In the genomic region with DNA sequence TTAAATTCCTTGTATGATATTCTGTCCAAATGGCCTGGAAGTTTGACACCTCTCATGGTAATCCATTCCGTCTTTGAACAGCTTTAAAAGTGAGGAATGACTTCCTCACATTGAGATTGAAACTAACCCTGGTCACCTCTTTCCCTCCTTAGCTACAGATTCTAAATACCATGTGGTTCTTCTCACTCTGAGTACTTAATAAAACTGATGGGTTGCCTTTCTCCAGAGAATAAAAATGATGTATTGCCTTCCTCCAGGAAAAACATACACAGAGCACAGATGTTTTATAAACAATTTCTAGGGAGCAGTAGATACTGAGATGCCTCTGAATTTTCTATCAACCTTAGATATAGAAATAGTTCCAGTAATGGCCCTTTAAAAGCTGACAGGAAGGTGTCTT, we compare ENCODE assay signal across 25 mouse cellular contexts. TPM values are rescaled to one million over a fixed set of nuclear protein-coding genes. Genes with fewer than 3 reads are reported as not detected.
A peak's percentile ranks its signal among the peaks of the same experiment; 100 is the strongest.
DNase-seq lines count a peak whose midpoint lies in the region; ATAC-seq and TF ChIP-seq lines count a peak whose summit lies in the region.
"Had no signal": no experiment of that assay in that cellular context is flagged by ENCODE, and none has a peak within 500 bp of the region (broad histone marks: within the 10 kb centered on the region; RNA-seq: fewer than 3 reads in every experiment).

No protein-coding gene starts in this region.

- H3K79me2 ChIP-seq in liver, adult 2 months (ENCODE audit: control insufficient read depth, insufficient read depth, low read length): no peaks in the 10 kb centered on the region

- no peaks in the 10 kb centered on the region for H3K36me3 ChIP-seq in intestine, embryonic 14.5 days (ENCODE audit: control insufficient read depth, insufficient read depth, low read length)
- no peaks in the 10 kb centered on the region for H3K36me3 ChIP-seq in intestine, postnatal 0 days (ENCODE audit: control insufficient read depth, insufficient read depth)
- H3K36me3 ChIP-seq in liver, adult 2 months (ENCODE audit: control insufficient read depth, insufficient read depth, low read length): no peaks in the 10 kb centered on the region
- H3K36me3 ChIP-seq in intestine, embryonic 15.5 days: no peaks in the 10 kb centered on the region
- no peaks in the 10 kb centered on the region for H3K36me3 ChIP-seq in liver, postnatal 0 days (replicated peaks; ENCODE audit: insufficient read depth, low read length)
- H3K36me3 ChIP-seq in hindbrain, embryonic 16.5 days (ENCODE audit: control insufficient read depth, insufficient read depth, low read length): no peaks in the 10 kb centered on the region
- H3K36me3 ChIP-seq: embryonic facial prominence, embryonic 10.5 days; forebrain, embryonic 12.5 days; hindbrain, embryonic 12.5 days; midbrain, embryonic 10.5 days had no signal

- H3K4me2 ChIP-seq in intestine, embryonic 14.5 days (ENCODE audit: low read length): no peak overlapping the region
- H3K4me2 ChIP-seq in intestine, postnatal 0 days (replicated peaks; ENCODE audit: low read depth): no peak overlapping the region
- no peak overlapping the region for H3K4me2 ChIP-seq in intestine, embryonic 15.5 days (replicated peaks)
- no peak overlapping the region for H3K4me2 ChIP-seq in liver, postnatal 0 days (ENCODE audit: low read depth, low read length)
- no peak overlapping the region for H3K4me2 ChIP-seq in hindbrain, embryonic 16.5 days (ENCODE audit: low read length)
- H3K4me2 ChIP-seq: forebrain, embryonic 12.5 days; hindbrain, embryonic 12.5 days had no signal

- TF ChIP-seq POLR2A in liver, adult 2 months (IDR thresholded peaks at IDR 0.05; ENCODE audit: extremely low read depth, insufficient read depth, low read length): no peak

- no peak for DNase-seq in intestine, embryonic 14.5 days (ENCODE audit: low spot score)
- DNase-seq in liver, adult 2 months (ENCODE audit: extremely low read depth, low read depth, low spot score): no peak
- no peak for DNase-seq in liver
- DNase-seq in liver, postnatal 0 days: no peak
- no peak for DNase-seq in embryo, embryonic 11 days
- DNase-seq: adrenal gland, postnatal 36 days; B cell, adult 2 months; cerebellum, adult 8-10 months; gastrocnemius, adult 2 months; right cerebral cortex, postnatal 25 days; thymus, postnatal 36 days had no signal

- ATAC-seq in intestine, embryonic 14.5 days (replicated peaks; ENCODE audit: low FRiP score, low TSS enrichment, low read depth): 0 out of 2 replicates have a peak, but pooled peaks have one; percentile 4
- no peak for ATAC-seq in intestine, postnatal 0 days
- ATAC-seq in intestine, embryonic 15.5 days: peak; percentile 44; the same call in 1 of the 2 replicates
- ATAC-seq in liver, postnatal 0 days: no peak
- ATAC-seq in hindbrain, embryonic 16.5 days: no peak
- ATAC-seq: inflammation-experienced regulatory T-cells, adult 6 months had no signal

- no peaks in the 10 kb centered on the region for H3K27me3 ChIP-seq in intestine, embryonic 14.5 days (replicated peaks; ENCODE audit: control insufficient read depth, insufficient read depth, low read length)
- no peaks in the 10 kb centered on the region for H3K27me3 ChIP-seq in intestine, postnatal 0 days (replicated peaks; ENCODE audit: control insufficient read depth, insufficient read depth, low read length)
- no peaks in the 10 kb centered on the region for H3K27me3 ChIP-seq in liver, adult 2 months (ENCODE audit: control insufficient read depth, insufficient read depth, low read length)
- no peaks in the 10 kb centered on the region for H3K27me3 ChIP-seq in intestine, embryonic 15.5 days (replicated peaks)
- H3K27me3 ChIP-seq in liver, postnatal 0 days (ENCODE audit: insufficient read depth, low read length): no peaks in the 10 kb centered on the region
- no peaks in the 10 kb centered on the region for H3K27me3 ChIP-seq in hindbrain, embryonic 16.5 days (replicated peaks; ENCODE audit: control insufficient read depth, insufficient read depth, low read length)
- H3K27me3 ChIP-seq: forebrain, embryonic 12.5 days; hindbrain, embryonic 12.5 days had no signal

- no peak for TF ChIP-seq EP300 in liver, postnatal 0 days (IDR thresholded peaks at IDR 0.05; ENCODE audit: low read depth)

- H3K9me3 ChIP-seq in intestine, embryonic 14.5 days (ENCODE audit: control insufficient read depth, low read length): no peaks in the 10 kb centered on the region
- no peaks in the 10 kb centered on the region; the same call in 1 of the 2 replicates for H3K9me3 ChIP-seq in intestine, postnatal 0 days (ENCODE audit: control insufficient read depth)
- H3K9me3 ChIP-seq in intestine, embryonic 15.5 days: no peaks in the 10 kb centered on the region
- peaks cover 2% of the 10 kb centered on the region for H3K9me3 ChIP-seq in liver, postnatal 0 days (ENCODE audit: low read length)
- H3K9me3 ChIP-seq in hindbrain, embryonic 16.5 days (ENCODE audit: control insufficient read depth, low read length): no peaks in the 10 kb centered on the region
- H3K9me3 ChIP-seq: embryonic facial prominence, embryonic 10.5 days; forebrain, embryonic 12.5 days; hindbrain, embryonic 12.5 days; midbrain, embryonic 10.5 days had no signal

- H3K4me3 ChIP-seq in intestine, embryonic 14.5 days (ENCODE audit: low read depth, low read length): no peak overlapping the region
- no peak overlapping the region for H3K4me3 ChIP-seq in intestine, postnatal 0 days (ENCODE audit: low read depth, low read length)
- no peak overlapping the region for H3K4me3 ChIP-seq in liver, adult 2 months (ENCODE audit: insufficient read depth, low read depth, low read length)
- H3K4me3 ChIP-seq in intestine, embryonic 15.5 days (replicated peaks): no peak overlapping the region
- no peak overlapping the region for H3K4me3 ChIP-seq in liver, postnatal 0 days (ENCODE audit: low read depth, low read length)
- H3K4me3 ChIP-seq in hindbrain, embryonic 16.5 days (ENCODE audit: low read length): no peak overlapping the region
- H3K4me3 ChIP-seq: embryonic facial prominence, embryonic 10.5 days; forebrain, embryonic 12.5 days; gastrocnemius, adult 2 months; hindbrain, embryonic 12.5 days; midbrain, embryonic 10.5 days had no signal

- H3K9ac ChIP-seq in intestine, embryonic 14.5 days (ENCODE audit: low read length): no peak overlapping the region
- H3K9ac ChIP-seq in intestine, postnatal 0 days (ENCODE audit: low read depth, low read length): no peak overlapping the region
- H3K9ac ChIP-seq in liver, adult 2 months (ENCODE audit: low read depth, low read length): no peak overlapping the region
- H3K9ac ChIP-seq in intestine, embryonic 15.5 days: no peak overlapping the region
- H3K9ac ChIP-seq in liver, postnatal 0 days (replicated peaks): no peak overlapping the region
- H3K9ac ChIP-seq in hindbrain, embryonic 16.5 days (ENCODE audit: low read depth, low read length): no peak overlapping the region
- H3K9ac ChIP-seq: forebrain, embryonic 12.5 days; hindbrain, embryonic 12.5 days had no signal

- H3K27ac ChIP-seq in intestine, embryonic 14.5 days (ENCODE audit: low read depth): peak overlapping the region; percentile 76
- H3K27ac ChIP-seq in intestine, postnatal 0 days (ENCODE audit: low read depth, low read length): no peak overlapping the region
- peak overlapping the region; percentile 63; the same call in 1 of the 2 replicates for H3K27ac ChIP-seq in liver, adult 2 months (replicated peaks; ENCODE audit: insufficient read depth, low read depth, low read length)
- peak overlapping the region; percentile 42; the same call in 1 of the 2 replicates for H3K27ac ChIP-seq in intestine, embryonic 15.5 days
- H3K27ac ChIP-seq in liver, postnatal 0 days (ENCODE audit: low read depth): peak overlapping the region; percentile 56
- H3K27ac ChIP-seq in hindbrain, embryonic 16.5 days (ENCODE audit: low read depth, low read length): no peak overlapping the region
- H3K27ac ChIP-seq: embryonic facial prominence, embryonic 10.5 days; forebrain, embryonic 12.5 days; hindbrain, embryonic 12.5 days; midbrain, embryonic 10.5 days had no signal

- no peak for TF ChIP-seq CTCF in intestine, postnatal 0 days (IDR thresholded peaks at IDR 0.05; ENCODE audit: low read depth)
- no peak for TF ChIP-seq CTCF in liver, adult 2 months (IDR thresholded peaks at IDR 0.05; ENCODE audit: low read depth, low read length)
- TF ChIP-seq CTCF in liver, postnatal 0 days (IDR thresholded peaks at IDR 0.05; ENCODE audit: low read depth): no peak

- 28% methylated on average over 1 of the region's 1 CpGs for WGBS in intestine, embryonic 14.5 days
- WGBS in intestine, postnatal 0 days: 69% methylated on average over 1 of the region's 1 CpGs
- WGBS in liver, adult 2 months: 81% methylated on average over 1 of the region's 1 CpGs
- WGBS in intestine, embryonic 15.5 days: 45% methylated on average over 1 of the region's 1 CpGs
- 75% methylated on average over 1 of the region's 1 CpGs for WGBS in liver, postnatal 0 days (ENCODE audit: insufficient replicate concordance)
- 74% methylated on average over 1 of the region's 1 CpGs for WGBS in hindbrain, embryonic 16.5 days

- H3K4me1 ChIP-seq in intestine, embryonic 14.5 days (replicated peaks; ENCODE audit: control insufficient read depth, insufficient read depth, low read length): peaks cover 41% of the 10 kb centered on the region
- H3K4me1 ChIP-seq in intestine, postnatal 0 days (replicated peaks; ENCODE audit: control insufficient read depth, insufficient read depth, low read length): peaks cover 5% of the 10 kb centered on the region; the same call in 1 of the 2 replicates
- peaks cover 9% of the 10 kb centered on the region; the same call in 1 of the 2 replicates for H3K4me1 ChIP-seq in liver, adult 2 months (ENCODE audit: control insufficient read depth, insufficient read depth, low read length)
- peaks cover 9% of the 10 kb centered on the region for H3K4me1 ChIP-seq in intestine, embryonic 15.5 days (replicated peaks)
- H3K4me1 ChIP-seq in liver, postnatal 0 days (ENCODE audit: insufficient read depth): peaks cover 19% of the 10 kb centered on the region
- no peaks in the 10 kb centered on the region for H3K4me1 ChIP-seq in hindbrain, embryonic 16.5 days (ENCODE audit: control insufficient read depth, insufficient read depth, low read depth, low read length)
- H3K4me1 ChIP-seq: forebrain, embryonic 12.5 days; hindbrain, embryonic 12.5 days; midbrain, embryonic 10.5 days had no signal

RNA-seq across cellular contexts. Expression of a gene that starts 22.0 kb away (rescaled TPM):
- not detected in 2 replicates for polyA plus RNA-seq in intestine, embryonic 14.5 days (2014; fragmentation: Nextera tagmentation; extraction: Ambion mirVana)
- not detected in 2 replicates for polyA plus RNA-seq in intestine, postnatal 0 days (2015; fragmentation: Nextera tagmentation; extraction: Ambion mirVana)
- not detected in 2 replicates for total RNA-seq in liver, adult 2 months (2014; rRNA removed)
- not detected in 2 replicates for polyA plus RNA-seq in liver, adult 2 months (2012; rRNA removed)
- not detected in 2 replicates for polyA plus RNA-seq in intestine, embryonic 15.5 days (2015; fragmentation: Nextera tagmentation; extraction: Ambion mirVana)
- not detected in 2 replicates for polyA plus RNA-seq in liver, postnatal 0 days (2015; fragmentation: Nextera tagmentation; extraction: Ambion mirVana)
- polyA plus RNA-seq in hindbrain, embryonic 16.5 days (2015; fragmentation: Nextera tagmentation; extraction: Ambion mirVana): not detected in 2 replicates
- total RNA-seq: adrenal gland, postnatal 36 days; gastrocnemius, adult 2 months; granulocyte monocyte progenitor cell, adult 5-6 weeks; layer of hippocampus, adult 8-10 months; left cerebral cortex, postnatal 25 days; midbrain, postnatal 0 days had no signal
- polyA plus RNA-seq: embryonic facial prominence, embryonic 10.5 days; forebrain, embryonic 12.5 days; heart, embryonic 16.5 days; hindbrain, embryonic 12.5 days; inflammation-experienced regulatory T-cells, adult 6 months; limb, embryonic 14.5 days; midbrain, embryonic 10.5 days; midbrain, postnatal 0 days had no signal

RNA-seq across cellular contexts. Expression of a gene that starts 58.3 kb away (rescaled TPM):
- 109 and 120 TPM in 2 replicates for polyA plus RNA-seq in intestine, embryonic 14.5 days (2014; fragmentation: Nextera tagmentation; extraction: Ambion mirVana)
- 526 and 605 TPM in 2 replicates for polyA plus RNA-seq in intestine, postnatal 0 days (2015; fragmentation: Nextera tagmentation; extraction: Ambion mirVana)
- 124 and 166 TPM in 2 replicates for total RNA-seq in liver, adult 2 months (2014; rRNA removed)
- polyA plus RNA-seq in liver, adult 2 months (2012; rRNA removed): 42.6 and 47.4 TPM in 2 replicates
- polyA plus RNA-seq in intestine, embryonic 15.5 days (2015; fragmentation: Nextera tagmentation; extraction: Ambion mirVana): 143 and 151 TPM in 2 replicates
- polyA plus RNA-seq in liver, postnatal 0 days (2015; fragmentation: Nextera tagmentation; extraction: Ambion mirVana): 197 and 219 TPM in 2 replicates
- 34.6 and 37.5 TPM in 2 replicates for polyA plus RNA-seq in hindbrain, embryonic 16.5 days (2015; fragmentation: Nextera tagmentation; extraction: Ambion mirVana)

Comparison
In these comparisons a context has a peak if more than half of its experiments do, and no peak if none do; other contexts are left out.
1. ATAC-seq: peak in intestine, embryonic 14.5 days (single experiment) and intestine, embryonic 15.5 days (single experiment); none in intestine, postnatal 0 days (single experiment), liver, postnatal 0 days (single experiment) and hindbrain, embryonic 16.5 days (single experiment).
2. H3K27ac ChIP-seq: peak in intestine, embryonic 14.5 days (single experiment), liver, adult 2 months (single experiment), intestine, embryonic 15.5 days (single experiment) and liver, postnatal 0 days (single experiment); none in intestine, postnatal 0 days (single experiment) and hindbrain, embryonic 16.5 days (single experiment).